Mouse (Mus musculus): ENCODE data around the gene 1600002K03Rik.

GRCm38 (mm10) chr10:80130403-80131031 lies 42.2 kb upstream of the 1600002K03Rik start:
- TF ChIP-seq CTCF (IDR thresholded peaks at IDR 0.05; ENCODE audit: low read depth, low read length) (no peak), POLR2AphosphoS5 (IDR thresholded peaks at IDR 0.05; ENCODE audit: insufficient replicate concordance, low read depth, low read length) (no peak), TAL1 (conservative IDR thresholded peaks at IDR 0.05; ENCODE audit: low read depth, low read length) (no peak), GATA2 (IDR thresholded peaks at IDR 0.05; ENCODE audit: borderline replicate concordance, low read depth, low read length) (no peak), GATA1 (IDR thresholded peaks at IDR 0.05; ENCODE audit: borderline replicate concordance, low read length) (no peak)

Data from G1E (cell line).